Mouse (Mus musculus) heart, adult 2 months (tissue): ENCODE results near the gene Rufy4. TPM values are rescaled to one million over a fixed set of nuclear protein-coding genes. Genes with fewer than 3 reads are reported as not detected.

Experiments used
- DNase-seq, 2 experiments: peaks; one replicate each; pipeline ENCODE4 v3.0.0; 2021
- H3K27ac ChIP-seq: fragments of 200-600 bp; 2 replicates; pipeline ENCODE4 v1.8.1; 2022
- H3K27me3 ChIP-seq: fragments of 200-500 bp; 2 replicates; pipeline ENCODE4 v1.6.1; 2012; ENCODE audit warnings: mild to moderate bottlenecking, low read length, inconsistent platforms, mixed read lengths; ENCODE audit not compliant: control insufficient read depth, insufficient read depth
- H3K36me3 ChIP-seq: fragments of 200-500 bp; 2 replicates; pipeline ENCODE4 v1.6.1; 2012; ENCODE audit warnings: low read length, inconsistent platforms; ENCODE audit not compliant: control insufficient read depth, insufficient read depth
- H3K4me1 ChIP-seq: fragments of 200-500 bp; 2 replicates; pipeline ENCODE4 v1.6.1; 2011; ENCODE audit warnings: low read length; ENCODE audit not compliant: control insufficient read depth, insufficient read depth
- H3K4me3 ChIP-seq: fragments of 200-600 bp; 2 replicates; pipeline ENCODE4 v1.8.1; 2022
- H3K79me2 ChIP-seq: fragments of 200-500 bp; replicated peaks from 2 replicates; pipeline ENCODE4 v1.6.1; 2012; ENCODE audit warnings: mild to moderate bottlenecking, inconsistent platforms, low read length, moderate library complexity, mixed read lengths; ENCODE audit not compliant: control insufficient read depth, insufficient read depth
- H3K9ac ChIP-seq: fragments of 200-500 bp; 2 replicates; pipeline ENCODE4 v1.6.1; 2012; ENCODE audit warnings: low read depth, mild to moderate bottlenecking, control low read depth, inconsistent platforms, low read length, mixed read lengths
- CTCF ChIP-seq: fragments of 200-600 bp; IDR thresholded peaks from 2 replicates; pipeline ENCODE4 v1.8.1; 2022; ENCODE audit warnings: antibody characterized with exemption, mild to moderate bottlenecking, moderate library complexity
- EP300 ChIP-seq: fragments of 200-500 bp; IDR thresholded peaks from 2 replicates; pipeline ENCODE4 v1.6.1; 2011; ENCODE audit warnings: low read depth, low read length, control low read depth; ENCODE audit not compliant: insufficient read depth
- POLR2A ChIP-seq: fragments of 200-500 bp; IDR thresholded peaks from 2 replicates; pipeline ENCODE4 v1.6.1; 2011; ENCODE audit warnings: mild to moderate bottlenecking, low read depth, low read length, control low read depth; ENCODE audit not compliant: insufficient read depth
- WGBS: fragments of 180-500 bp; shearing (Covaris S2); methylation state at CpG from one replicate; pipeline ENCODE4 v1.1.7; 2018; 5-methylcytosine and 5-hydroxymethylcytosine counted together
- intact Hi-C: fragments of 180-260 bp; cut with DNase I; formaldehyde crosslinking; loops from one replicate; pipeline ENCODE4 v1.15.1; 2025
- long read RNA-seq: library from polyadenylated mRNA; stranded (forward); transcript quantifications from one replicate; pipeline ENCODE4 v2.0.0, GENCODE M21; 2021
- polyA plus RNA-seq: library from polyadenylated mRNA; depleted of rRNA; stranded (reverse); fragments of >200 nt; gene quantifications from 2 replicates; pipeline ENCODE4 v1.2.3, GENCODE M21; 2012; rRNA removed
- total RNA-seq, 2 experiments: library from RNA; stranded (reverse); gene quantifications; 2 replicates each; pipeline ENCODE4 v1.2.3; 2021

Rufy4 gene
- 1 to 10 TPM; 1.1 to 1.2 TPM for total RNA-seq
- 0.59 and 1.0 TPM in 2 replicates for polyA plus RNA-seq
- long read RNA-seq: 0 reads

DNA sequence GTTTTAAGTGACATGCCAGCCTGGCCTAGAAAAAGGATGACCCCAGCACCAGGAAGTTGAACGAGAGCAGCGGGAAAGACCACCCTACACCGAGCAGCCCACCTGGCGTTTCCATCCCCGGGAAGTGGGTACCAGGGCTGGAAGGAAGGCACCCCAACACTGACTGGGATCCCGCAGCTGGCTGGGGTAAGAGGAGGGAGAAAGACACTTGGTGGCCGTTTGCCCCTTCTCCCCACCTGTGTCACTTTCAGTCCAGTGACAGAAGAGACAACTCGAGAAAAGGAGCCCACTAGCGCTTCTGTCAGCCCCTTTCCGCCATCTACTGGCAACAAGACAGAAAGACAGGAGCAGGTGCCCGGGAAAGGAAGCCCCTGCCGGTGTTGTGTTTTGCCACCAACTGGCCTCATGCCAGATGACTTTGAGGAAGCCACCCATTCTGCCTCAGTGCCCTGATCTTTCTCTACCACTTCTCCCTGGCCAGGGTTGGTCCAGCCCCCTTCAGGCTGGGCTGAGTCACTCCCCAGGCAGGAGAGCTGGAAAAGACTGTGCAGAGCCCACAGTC lies at the start of gene Rufy4:
Gene Rufy4 (plus strand): TSS at position 551 of the 562 bp plus-strand sequence.
- no peaks in the 10 kb centered on the region for H3K79me2 ChIP-seq
- peak within 1 kb of the TSS; percentile 51 for H3K27ac ChIP-seq
- H3K27me3 ChIP-seq: no peaks in the 10 kb centered on the region
- peaks cover 3% of the 10 kb centered on the region for H3K4me1 ChIP-seq
- H3K36me3 ChIP-seq: no peaks in the 10 kb centered on the region
- DNase-seq: peak; percentile 72 to 78
- H3K9ac ChIP-seq: peak within 1 kb of the TSS; percentile 70
- H3K4me3 ChIP-seq: peak within 1 kb of the TSS; percentile 50
- intact Hi-C loops: loop anchor here (1.0 to 5.0 kb wide), 3 partner anchors 41 to 223 kb away; no protein-coding TSS in a partner anchor
- WGBS: under 1% methylated on average over 12 of the region's 12 CpGs
- TF ChIP-seq POLR2A (no peak), EP300 (peak; percentile 70; the same call in 1 of the 2 replicates), CTCF (peak; percentile 93)

- TF ChIP-seq POLR2A (no peak), EP300 (no peak), CTCF (no peak)
- no peak for DNase-seq
- Histone ChIP-seq H3K4me3 (no peak overlapping the region), H3K4me1 (peaks cover 15% of the 10 kb centered on the region), H3K36me3 (no peaks in the 10 kb centered on the region), H3K9ac (no peak overlapping the region), H3K27ac (peak overlapping the region; percentile 56), H3K27me3 (no peaks in the 10 kb centered on the region), H3K79me2 (no peaks in the 10 kb centered on the region)
- 82% methylated on average over 4 of the region's 4 CpGs for WGBS
- intact Hi-C loops: loop anchor here (2.0 to 5.0 kb wide), 2 partner anchors 79 to 154 kb away; no protein-coding TSS in a partner anchor
Observed at GRCm38 (mm10) chr1:74076230-74076629, 49.1 kb upstream of the Rufy4 start.

- Histone ChIP-seq H3K4me3 (no peak overlapping the region), H3K27ac (peak overlapping the region; percentile 52), H3K9ac (peak overlapping the region; percentile 12; the same call in 1 of the 2 replicates), H3K79me2 (no peaks in the 10 kb centered on the region), H3K36me3 (peaks cover 5% of the 10 kb centered on the region), H3K4me1 (peaks cover 24% of the 10 kb centered on the region), H3K27me3 (no peaks in the 10 kb centered on the region)
- peak; percentile 84 for TF ChIP-seq CTCF
- TF ChIP-seq POLR2A: no peak
- peak; percentile 90; the same call in 1 of the 2 replicates for TF ChIP-seq EP300
- intact Hi-C loops: loop anchor here (2.0 to 5.0 kb wide), 2 partner anchors 81 to 155 kb away; no protein-coding TSS in a partner anchor
- WGBS: 0% methylated on average over 2 of the region's 2 CpGs
- peak; percentile 84 to 92 for DNase-seq
Observed at GRCm38 (mm10) chr1:74077353-74077752, 48.0 kb upstream of the Rufy4 start.

DNA sequence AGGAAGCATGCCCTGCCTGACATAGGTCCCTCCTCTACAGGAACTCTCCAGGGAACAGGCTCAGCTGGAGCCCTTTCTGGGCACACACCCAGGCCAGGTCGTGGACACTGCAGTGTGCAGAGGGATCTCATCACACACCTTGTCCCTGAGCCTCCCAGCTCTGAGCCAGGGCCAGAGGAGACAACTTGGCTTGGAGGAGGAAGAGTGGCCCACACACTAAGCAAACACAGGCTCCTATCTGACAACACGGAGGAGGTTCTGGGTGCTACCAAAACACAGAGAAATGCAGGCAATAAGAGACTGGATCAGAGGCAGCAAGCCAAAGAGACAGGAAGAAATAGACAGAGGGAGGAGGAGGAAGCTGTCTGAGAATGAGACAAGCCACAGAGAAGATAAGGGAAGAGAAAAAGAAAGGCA lies 43.8 kb upstream of the Rufy4 start:
- intact Hi-C loops: no loop called here
- no peak for TF ChIP-seq CTCF
- no peak for TF ChIP-seq EP300
- TF ChIP-seq POLR2A: no peak

DNA sequence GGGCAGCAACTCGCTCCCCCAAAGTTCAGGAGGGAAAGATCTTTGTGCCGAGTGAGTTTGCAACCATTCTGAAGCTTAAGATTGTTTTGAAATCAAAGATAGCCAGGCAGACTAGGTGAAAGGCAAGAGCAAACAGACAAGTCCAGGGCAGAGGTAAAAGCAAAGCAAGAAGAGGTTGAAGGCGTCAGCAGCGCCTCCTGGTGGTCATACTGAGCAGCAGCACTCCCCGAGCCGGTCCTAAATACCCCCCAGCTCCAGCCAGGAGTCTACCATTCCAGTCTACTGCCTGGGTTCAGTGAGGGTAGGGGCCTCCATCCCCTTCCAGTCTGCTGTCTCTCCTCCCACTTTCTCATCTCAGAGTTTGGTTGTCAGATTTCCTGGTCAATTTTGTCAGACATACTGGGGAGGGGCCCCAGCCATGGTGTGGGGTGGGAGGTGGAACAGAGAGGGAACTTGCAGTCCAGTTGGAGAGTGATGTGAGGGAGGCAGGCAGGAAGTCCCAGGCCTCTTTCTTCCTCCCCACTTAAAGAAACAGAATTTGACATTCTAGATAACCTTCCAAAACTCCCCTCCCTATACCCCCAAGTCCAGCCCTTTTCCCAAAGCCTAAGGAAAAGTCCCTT lies 42.4 kb upstream of the Rufy4 start:
- peaks cover 29% of the 10 kb centered on the region for H3K4me1 ChIP-seq
- H3K36me3 ChIP-seq: peaks cover 6% of the 10 kb centered on the region
- peak; percentile 66 to 73 for DNase-seq
- 11% methylated on average over 6 of the region's 6 CpGs for WGBS
- intact Hi-C loops: loop anchor here (1.0 kb wide), 1 partner anchor 181 kb away; no protein-coding TSS in a partner anchor
- peak; percentile 97 for TF ChIP-seq CTCF
- no peak for TF ChIP-seq POLR2A
- TF ChIP-seq EP300: 0 out of 2 replicates have a peak, but pooled peaks have one; percentile 37
- H3K4me3 ChIP-seq: no peak overlapping the region
- 0 out of 2 replicates have a peak overlapping the region, but pooled peaks have one; percentile 4 for H3K9ac ChIP-seq
- H3K79me2 ChIP-seq: no peaks in the 10 kb centered on the region
- no peaks in the 10 kb centered on the region for H3K27me3 ChIP-seq
- peak overlapping the region; percentile 53 for H3K27ac ChIP-seq

More for the DNA sequence above, 43.8 kb upstream of the Rufy4 start:
- Histone ChIP-seq H3K79me2 (no peaks in the 10 kb centered on the region), H3K36me3 (peaks cover 6% of the 10 kb centered on the region), H3K9ac (no peak overlapping the region), H3K4me1 (peaks cover 34% of the 10 kb centered on the region), H3K27me3 (no peaks in the 10 kb centered on the region), H3K4me3 (no peak overlapping the region), H3K27ac (peak overlapping the region; percentile 55)
- DNase-seq: peak in 1 of 2 experiments; percentile 64
- 2% methylated on average over 2 of the region's 2 CpGs for WGBS
